Mouse (Mus musculus) heart, embryonic 14.5 days (tissue): ENCODE measurements at regions not wholly inside any gene's neighbourhood (a gene's known extent, or its start where the extent isn't known, plus 50 kb on each side); places are given as distances from the start of the nearest gene placed in this dataset.

ENCODE experiments used
- ATAC-seq: fragments of 200-750 bp; cut with Nextera tagmentation; 2 replicates; pipeline ENCODE4 v1.8.0; 2017; ENCODE audit warnings: low read depth, moderate TSS enrichment; ENCODE audit not compliant: insufficient number of reproducible peaks, insufficient read depth, low FRiP score
- H3K27ac ChIP-seq, 2 experiments: fragments of 200-500 bp in 1 of 2; fragments of 300-500 bp in 1 of 2; sonication (generic) in 1 of 2; replicated peaks in 1 of 2; 2 replicates each; pipeline ENCODE4 v1.5.1; 2012 to 2014; ENCODE audit warnings: low read depth in 2 of 2, low read length in 2 of 2, control low read depth in 1 of 2, mild to moderate bottlenecking in 1 of 2, mixed read lengths in 1 of 2; ENCODE audit not compliant: control insufficient read depth in 1 of 2, insufficient read depth in 1 of 2
- H3K27me3 ChIP-seq: fragments of 300-500 bp; sonication (generic); 2 replicates; pipeline ENCODE4 v1.6.1; 2014; ENCODE audit warnings: mild to moderate bottlenecking, low read length, control low read depth; ENCODE audit not compliant: control insufficient read depth, insufficient read depth
- H3K36me3 ChIP-seq: fragments of 300-500 bp; sonication (generic); 2 replicates; pipeline ENCODE4 v1.6.1; 2014; ENCODE audit warnings: mild to moderate bottlenecking, control low read depth, low read length, mixed read lengths; ENCODE audit not compliant: control insufficient read depth, insufficient read depth
- H3K4me1 ChIP-seq, 2 experiments: fragments of 200-500 bp in 1 of 2; fragments of 300-500 bp in 1 of 2; sonication (generic) in 1 of 2; 2 replicates each; pipeline ENCODE4 v1.6.1; 2012 to 2014; ENCODE audit warnings: low read length in 2 of 2, control low read depth in 1 of 2, mixed read lengths in 1 of 2; ENCODE audit not compliant: control insufficient read depth in 2 of 2, insufficient read depth in 2 of 2
- H3K4me2 ChIP-seq: fragments of 300-500 bp; sonication (generic); 2 replicates; pipeline ENCODE4 v1.6.1; 2014; ENCODE audit warnings: mild to moderate bottlenecking, low read length
- H3K4me3 ChIP-seq, 2 experiments: fragments of 200-500 bp in 1 of 2; fragments of 300-500 bp in 1 of 2; sonication (generic) in 1 of 2; 2 replicates each; pipeline ENCODE4 v1.5.1; 2012 to 2014; ENCODE audit warnings: low read length in 2 of 2, mild to moderate bottlenecking in 2 of 2, control low read depth in 1 of 2, low read depth in 1 of 2, moderate library complexity in 1 of 2; ENCODE audit not compliant: control insufficient read depth in 1 of 2, insufficient read depth in 1 of 2
- H3K9ac ChIP-seq: fragments of 300-500 bp; sonication (generic); 2 replicates; pipeline ENCODE4 v1.6.1; 2014; ENCODE audit warnings: mild to moderate bottlenecking, low read length
- H3K9me3 ChIP-seq: fragments of 300-500 bp; sonication (generic); 2 replicates; pipeline ENCODE4 v1.6.1; 2016; ENCODE audit warnings: low read length, control low read depth; ENCODE audit not compliant: control insufficient read depth
- WGBS: fragments of 180-500 bp; shearing (Covaris S2); extraction: QIAGEN DNeasy Blood & Tissue Kit; methylation state at CpG from one replicate; pipeline ENCODE4 v1.1.7; 2014; 5-methylcytosine and 5-hydroxymethylcytosine counted together

GRCm38 (mm10) chr7:79534381-79534780 lies 68.2 kb upstream of the Polg start:
- ATAC-seq: no peak
- Histone ChIP-seq H3K36me3 (no peaks in the 10 kb centered on the region), H3K4me3 (no peak overlapping the region), H3K4me1 (peaks cover 4 to 11% of the 10 kb centered on the region in 2 experiments), H3K9me3 (no peaks in the 10 kb centered on the region), H3K4me2 (no peak overlapping the region), H3K27me3 (peaks cover 100% of the 10 kb centered on the region), H3K27ac (no peak overlapping the region), H3K9ac (no peak overlapping the region)
- 16% methylated on average over 5 of the region's 5 CpGs for WGBS

- no peak overlapping the region for H3K27ac ChIP-seq
- H3K9ac ChIP-seq: no peak overlapping the region
- no peaks in the 10 kb centered on the region for H3K36me3 ChIP-seq
- peaks cover 96% of the 10 kb centered on the region for H3K27me3 ChIP-seq
- WGBS: 37% methylated on average over 5 of the region's 5 CpGs
- ATAC-seq: no peak
- no peaks in the 10 kb centered on the region for H3K9me3 ChIP-seq
- no peak overlapping the region for H3K4me2 ChIP-seq
- peaks cover 4 to 11% of the 10 kb centered on the region in 2 experiments for H3K4me1 ChIP-seq
- H3K4me3 ChIP-seq: no peak overlapping the region
Measured at GRCm38 (mm10) chr7:79532626-79533140, 66.5 kb upstream of the Polg start.

GRCm38 (mm10) chr7:79531551-79532356 lies 65.6 kb upstream of the Polg start:
- no peak overlapping the region for H3K4me3 ChIP-seq

GRCm38 (mm10) chr7:79531142-79531541 lies 65.0 kb upstream of the Polg start:
- Histone ChIP-seq H3K4me3 (no peak overlapping the region), H3K9ac (no peak overlapping the region), H3K27me3 (peaks cover 95% of the 10 kb centered on the region), H3K4me1 (peaks cover 2 to 7% of the 10 kb centered on the region in 2 experiments), H3K4me2 (no peak overlapping the region), H3K9me3 (no peaks in the 10 kb centered on the region), H3K36me3 (no peaks in the 10 kb centered on the region), H3K27ac (no peak overlapping the region)
- no peak for ATAC-seq
- 16% methylated on average over 5 of the region's 5 CpGs for WGBS

More at GRCm38 (mm10) chr7:79531551-79532356, 65.6 kb upstream of the Polg start:
- no peaks in the 10 kb centered on the region for H3K36me3 ChIP-seq
- H3K4me1 ChIP-seq: peaks cover 4 to 11% of the 10 kb centered on the region in 2 experiments
- no peak overlapping the region for H3K9ac ChIP-seq
- 22% methylated on average over 12 of the region's 12 CpGs for WGBS
- H3K27ac ChIP-seq: no peak overlapping the region
- H3K4me2 ChIP-seq: no peak overlapping the region
- H3K9me3 ChIP-seq: no peaks in the 10 kb centered on the region
- no peak for ATAC-seq
- peaks cover 95% of the 10 kb centered on the region for H3K27me3 ChIP-seq

GRCm38 (mm10) chr7:79529480-79529879 lies 63.3 kb upstream of the Polg start:
- H3K4me1 ChIP-seq: peaks cover 11 to 13% of the 10 kb centered on the region in 2 experiments; a peak in 3 of 4 replicates
- no peak overlapping the region for H3K27ac ChIP-seq
- peaks cover 89% of the 10 kb centered on the region for H3K27me3 ChIP-seq
- H3K9ac ChIP-seq: no peak overlapping the region
- WGBS: 5% methylated on average over 1 of the region's 1 CpGs
- H3K36me3 ChIP-seq: no peaks in the 10 kb centered on the region
- no peak for ATAC-seq
- H3K9me3 ChIP-seq: no peaks in the 10 kb centered on the region
- H3K4me2 ChIP-seq: no peak overlapping the region
- no peak overlapping the region for H3K4me3 ChIP-seq

- Histone ChIP-seq H3K4me3 (no peak overlapping the region), H3K27ac (no peak overlapping the region), H3K9ac (no peak overlapping the region), H3K4me2 (no peak overlapping the region), H3K9me3 (no peaks in the 10 kb centered on the region), H3K4me1 (peaks cover 11 to 13% of the 10 kb centered on the region in 2 experiments; a peak in 3 of 4 replicates), H3K27me3 (peaks cover 85% of the 10 kb centered on the region), H3K36me3 (no peaks in the 10 kb centered on the region)
- WGBS: 22% methylated on average over 3 of the region's 3 CpGs
- no peak for ATAC-seq
Measured at GRCm38 (mm10) chr7:79527984-79528383, 61.8 kb upstream of the Polg start.

- Histone ChIP-seq H3K9me3 (no peaks in the 10 kb centered on the region), H3K4me3 (no peak overlapping the region), H3K36me3 (no peaks in the 10 kb centered on the region), H3K4me1 (peaks cover 12 to 13% of the 10 kb centered on the region in 2 experiments; a peak in 3 of 4 replicates), H3K4me2 (no peak overlapping the region), H3K27me3 (peaks cover 77% of the 10 kb centered on the region), H3K9ac (no peak overlapping the region), H3K27ac (no peak overlapping the region)
- ATAC-seq: no peak
- WGBS: 33% methylated on average over 14 of the region's 14 CpGs
Measured at GRCm38 (mm10) chr7:79525690-79526630, 59.8 kb upstream of the Polg start.
